Mouse (Mus musculus): ENCODE measurements around the gene Tmc8.
"Not testable (repeated sequence)": the region's sequence is repeated elsewhere in the genome, so short reads cannot be mapped to it uniquely, and the experiment has no call there.

Tmc8 gene

GRCm38 (mm10) chr11:117825333-117826101, 43.6 kb downstream of the Tmc8 start, which contains the start of the genes Afmid and Tk1:
TSS of gene Afmid (plus strand) at chr11:117825924.
TSS of gene Tk1 (minus strand) at chr11:117826092.
- DNase-seq (ENCODE audit: low spot score): peak; percentile 84

- DNase-seq (ENCODE audit: low spot score): no peak
Observed at GRCm38 (mm10) chr11:117826164-117826563, 44.3 kb downstream of the Tmc8 start.

DNA sequence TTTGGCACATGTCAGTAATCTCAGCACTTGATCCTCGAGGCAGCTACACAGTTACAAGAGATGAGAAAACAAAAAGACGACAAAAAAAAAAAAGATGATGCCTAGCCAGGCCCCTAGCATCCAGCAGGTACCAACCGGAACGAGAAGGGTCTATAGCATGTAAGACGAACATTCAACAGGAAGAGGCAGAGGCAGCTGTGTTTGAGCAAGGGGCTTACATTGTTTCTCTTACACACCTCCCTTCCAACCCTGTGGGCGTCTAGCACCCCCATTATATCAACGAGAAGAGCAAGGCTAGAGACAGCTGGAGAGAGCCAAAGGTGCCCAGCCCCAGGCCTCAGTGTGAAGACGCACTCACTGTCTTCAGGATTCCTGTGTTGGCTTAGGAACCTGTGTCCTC, 45.0 kb downstream of the Tmc8 start:
- DNase-seq (ENCODE audit: low spot score): no peak

DNA sequence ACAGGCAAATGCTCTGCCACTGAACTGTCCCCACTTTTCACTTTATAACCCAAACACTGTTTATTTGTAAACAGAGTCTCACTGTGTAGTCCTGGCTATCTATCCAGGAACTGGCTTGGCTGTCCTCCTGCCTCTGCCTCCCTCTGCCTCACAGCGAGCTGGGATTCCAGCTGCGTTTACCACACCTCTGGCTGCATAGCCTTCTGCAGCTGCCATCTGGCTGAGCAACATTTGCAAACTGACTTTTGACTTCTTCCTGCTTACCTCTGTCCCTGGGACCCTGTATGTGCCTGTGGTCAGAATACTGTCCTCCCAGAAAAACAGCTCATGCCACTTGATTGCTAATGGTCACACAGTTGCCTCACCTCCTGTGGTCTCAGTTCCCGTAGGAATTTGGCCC, 45.5 kb downstream of the Tmc8 start:
- no peak for DNase-seq (ENCODE audit: low spot score)

- no peak for DNase-seq (ENCODE audit: low spot score)
Observed at GRCm38 (mm10) chr11:117828149-117828887, 46.4 kb downstream of the Tmc8 start.

DNA sequence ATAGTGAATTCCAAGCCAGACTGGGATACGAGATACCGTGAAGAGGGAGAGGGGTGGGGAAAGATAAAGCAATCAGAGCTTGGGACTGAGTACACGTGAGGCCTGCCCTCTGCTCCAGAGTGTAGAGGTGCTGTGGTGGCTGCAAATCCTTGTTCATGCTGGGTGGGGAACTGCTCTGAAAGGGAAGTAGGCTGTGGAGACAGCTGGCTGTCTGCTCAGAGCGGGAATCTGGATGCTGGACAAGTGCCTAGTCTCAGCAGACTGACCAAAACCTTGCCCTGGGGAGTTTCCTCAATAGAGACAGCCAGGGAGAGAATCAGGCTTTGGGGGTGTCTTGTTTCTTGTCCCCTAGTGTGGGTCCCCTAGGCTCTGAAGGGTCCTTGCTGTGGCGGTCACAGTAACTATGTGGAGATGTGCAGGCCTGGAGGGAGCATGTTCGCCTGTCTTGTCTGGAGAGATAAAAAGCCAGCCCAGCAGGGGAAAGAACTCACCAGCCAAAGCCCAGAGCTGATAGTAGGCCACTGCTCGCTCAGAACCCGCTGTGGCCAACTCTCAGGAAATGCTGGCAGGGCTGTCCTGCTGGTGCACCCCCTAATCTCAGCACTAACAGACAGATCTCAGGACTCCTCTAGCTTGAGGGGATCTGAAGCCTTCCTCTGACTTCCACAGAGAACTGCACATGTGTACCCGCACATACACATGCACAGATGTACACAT, 47.2 kb downstream of the Tmc8 start:
- DNase-seq (ENCODE audit: low spot score): no peak

GRCm38 (mm10) chr11:117829671-117830215, 47.9 kb downstream of the Tmc8 start:
- no peak for DNase-seq (ENCODE audit: low spot score)

DNA sequence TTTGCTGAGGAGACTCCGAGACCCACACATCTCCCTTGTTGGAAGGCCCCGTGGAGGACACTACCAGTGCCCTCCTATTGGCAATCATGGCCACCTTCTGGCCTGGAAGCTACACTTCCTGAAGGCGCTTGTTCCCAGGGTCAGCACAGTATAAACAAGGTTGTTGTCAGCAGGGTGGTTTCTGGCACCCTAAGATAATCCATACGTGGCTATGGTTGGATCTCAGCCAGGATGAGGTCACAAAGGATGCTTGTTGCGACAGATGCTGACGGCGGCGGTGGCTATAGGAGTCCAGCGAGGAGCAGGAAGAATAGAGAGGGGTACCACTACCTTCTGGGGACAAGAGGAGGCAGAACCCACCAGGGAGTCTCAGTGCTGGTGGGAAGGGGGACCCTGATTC, 48.5 kb downstream of the Tmc8 start:
- no peak for DNase-seq (ENCODE audit: low spot score)

DNA sequence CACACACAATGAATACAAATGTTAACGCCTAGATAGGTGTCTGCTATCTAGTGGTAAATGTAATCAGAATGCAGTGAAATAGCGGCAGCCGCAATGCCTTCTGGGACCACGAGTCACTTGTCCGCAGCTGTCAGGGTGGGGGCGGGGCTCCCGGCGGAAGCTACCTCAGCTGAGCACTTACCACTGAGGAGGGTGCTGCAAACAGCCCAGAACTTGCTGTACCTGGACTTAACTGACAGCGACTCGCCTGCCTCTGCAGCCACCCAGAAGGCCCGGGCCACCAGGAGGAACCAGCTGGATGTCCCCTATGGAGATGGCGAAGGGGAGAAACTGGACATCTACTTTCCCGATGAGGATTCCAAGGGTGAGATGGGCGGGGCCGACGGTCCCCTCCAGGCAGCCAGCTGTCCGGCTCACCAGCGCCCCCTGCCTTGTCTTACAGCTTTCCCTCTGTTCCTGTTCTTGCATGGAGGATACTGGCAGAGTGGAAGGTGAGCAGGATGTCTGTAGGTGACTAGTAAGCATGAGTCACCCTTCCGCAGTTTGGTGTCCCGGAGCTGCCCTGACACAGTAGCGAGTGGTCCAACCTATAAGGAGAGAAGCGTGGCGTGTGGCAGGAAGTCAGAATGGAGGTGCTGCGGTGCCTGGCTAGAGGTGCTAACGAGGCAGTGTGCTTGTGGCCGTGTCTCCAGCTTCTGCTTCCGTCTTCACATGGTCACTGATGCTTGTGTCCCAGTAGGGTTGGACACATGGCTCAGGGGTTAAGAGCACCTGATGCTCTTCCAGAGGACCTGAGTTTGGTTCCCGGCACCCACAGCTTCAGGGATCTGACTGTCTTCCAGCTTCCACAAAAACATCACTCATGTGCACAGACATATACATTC, 50.5 kb downstream of the Tmc8 start:
- peak; percentile 94 for DNase-seq (ENCODE audit: low spot score)

DNA sequence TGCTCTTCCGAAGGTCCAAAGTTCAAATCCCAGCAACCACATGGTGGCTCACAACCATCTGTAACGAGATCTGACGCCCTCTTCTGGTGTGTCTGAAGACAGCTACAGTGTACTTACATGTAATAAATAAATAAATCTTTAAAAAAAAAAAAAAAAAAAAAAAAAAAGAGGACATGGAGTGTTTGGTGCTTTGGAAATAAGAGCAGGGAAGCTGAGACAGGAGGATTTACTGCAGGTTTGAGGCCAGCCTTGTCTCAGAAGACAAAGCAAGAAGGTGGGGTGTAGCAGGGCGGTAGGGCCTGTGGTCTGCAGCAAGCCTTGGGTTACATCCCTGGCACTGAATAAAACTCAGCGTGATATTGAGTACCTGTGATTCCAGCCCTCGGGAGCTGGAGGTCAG, 51.6 kb downstream of the Tmc8 start:
- DNase-seq (ENCODE audit: low spot score): not testable (repeated sequence)

DNA sequence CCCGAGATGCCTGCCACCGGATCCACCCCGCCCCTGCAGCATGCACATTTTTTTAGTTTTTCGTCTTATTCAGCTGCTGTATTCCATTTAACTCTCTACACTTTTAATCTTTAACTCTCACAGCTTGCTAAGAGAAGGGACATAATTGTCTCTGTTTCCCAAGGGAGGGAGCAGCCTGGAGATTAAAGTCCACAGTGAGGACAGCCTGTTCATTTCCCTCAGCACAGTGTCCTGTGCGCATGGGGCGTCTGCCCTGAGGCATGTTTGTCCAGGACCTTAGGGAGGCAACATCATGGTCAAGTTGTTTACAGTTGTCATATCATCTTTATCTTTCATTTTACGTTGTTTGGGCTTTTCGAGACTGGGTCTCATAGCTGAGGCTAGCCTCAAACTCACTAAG, 52.2 kb downstream of the Tmc8 start:
- DNase-seq (ENCODE audit: low spot score): no peak

- peak; percentile 78 for DNase-seq (ENCODE audit: low spot score)
Observed at GRCm38 (mm10) chr11:117836306-117836705, 54.4 kb downstream of the Tmc8 start.

GRCm38 (mm10) chr11:117838572-117838971, 56.7 kb downstream of the Tmc8 start:
- DNase-seq (ENCODE audit: low spot score): peak; percentile 81

DNA sequence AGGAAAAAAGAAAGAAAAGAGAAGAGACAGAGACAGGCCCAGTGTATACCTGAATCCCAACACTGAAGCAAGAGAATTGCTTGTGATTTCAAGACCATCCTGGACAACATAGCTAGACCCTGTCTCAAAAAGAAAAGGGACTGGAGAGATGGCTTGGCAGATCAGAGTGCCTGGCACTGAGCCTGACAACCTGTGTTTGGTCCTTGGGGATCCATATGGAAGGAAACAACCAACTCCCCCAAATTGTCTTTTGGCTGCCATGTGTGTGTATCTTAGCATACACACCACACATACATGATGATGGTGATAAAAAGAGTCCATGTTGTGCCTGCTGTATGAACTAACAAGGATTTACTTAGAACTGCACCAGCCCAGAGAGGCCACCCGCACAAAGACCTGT, 57.1 kb downstream of the Tmc8 start:
- DNase-seq (ENCODE audit: low spot score): no peak

DNA sequence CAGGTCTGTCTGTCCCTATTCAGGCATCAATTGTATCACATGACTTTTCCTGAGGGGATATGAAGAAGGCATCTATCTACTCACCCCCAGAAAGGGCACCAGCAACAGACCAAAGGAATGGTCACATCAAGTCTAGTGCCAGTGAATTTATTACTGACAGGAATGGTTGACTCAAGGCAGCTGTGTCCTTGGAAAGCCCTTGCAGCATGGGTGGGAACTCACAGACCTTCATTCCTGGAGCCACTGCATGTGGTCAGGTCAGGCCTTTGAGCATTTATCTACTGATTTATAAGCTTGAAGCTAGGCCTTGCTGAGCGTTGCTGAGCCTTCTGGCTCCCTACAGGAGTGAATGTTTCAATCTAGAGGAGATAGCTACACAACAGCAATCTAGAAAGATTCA, 59.0 kb downstream of the Tmc8 start:
- no peak for DNase-seq (ENCODE audit: low spot score)
